Mouse (Mus musculus) heart, embryonic 13.5 days (tissue): ENCODE results near the gene Preb. TPM values are rescaled to one million over a fixed set of nuclear protein-coding genes. Genes with fewer than 3 reads are reported as not detected.

Experiments used
- ATAC-seq: fragments of 200-750 bp; cut with Nextera tagmentation; 2 replicates; pipeline ENCODE4 v1.8.0; 2017; ENCODE audit warnings: moderate TSS enrichment; ENCODE audit not compliant: insufficient number of reproducible peaks, low FRiP score, low TSS enrichment; ENCODE audit errors: extremely low read depth
- H3K27ac ChIP-seq: fragments of 300-500 bp; sonication (generic); replicated peaks from 2 replicates; pipeline ENCODE4 v1.5.1; 2015; ENCODE audit warnings: moderate library complexity, mild to moderate bottlenecking, inconsistent platforms
- H3K27me3 ChIP-seq: fragments of 300-500 bp; sonication (generic); replicated peaks from 2 replicates; pipeline ENCODE4 v1.6.1; 2015; ENCODE audit warnings: mild to moderate bottlenecking, inconsistent platforms
- H3K36me3 ChIP-seq: fragments of 300-500 bp; sonication (generic); 2 replicates; pipeline ENCODE4 v1.6.1; 2015; ENCODE audit warnings: mild to moderate bottlenecking, inconsistent platforms
- H3K4me1 ChIP-seq: fragments of 300-500 bp; sonication (generic); 2 replicates; pipeline ENCODE4 v1.6.1; 2015; ENCODE audit warnings: inconsistent platforms
- H3K4me2 ChIP-seq: fragments of 300-500 bp; sonication (generic); 2 replicates; pipeline ENCODE4 v1.6.1; 2015; ENCODE audit warnings: inconsistent platforms, mild to moderate bottlenecking, moderate library complexity
- H3K4me3 ChIP-seq: fragments of 300-500 bp; sonication (generic); 2 replicates; pipeline ENCODE4 v1.5.1; 2015; ENCODE audit warnings: moderate library complexity, mild to moderate bottlenecking, inconsistent platforms
- H3K9ac ChIP-seq: fragments of 300-500 bp; sonication (generic); 2 replicates; pipeline ENCODE4 v1.6.1; 2015; ENCODE audit warnings: inconsistent platforms, mild to moderate bottlenecking, moderate library complexity
- H3K9me3 ChIP-seq: fragments of 300-500 bp; sonication (generic); 2 replicates; pipeline ENCODE4 v1.6.1; 2016; ENCODE audit warnings: inconsistent platforms
- WGBS: fragments of 180-500 bp; shearing (Covaris S2); methylation state at CpG from one replicate; pipeline ENCODE4 v1.1.7; 2015; ENCODE audit warnings: mixed read lengths; 5-methylcytosine and 5-hydroxymethylcytosine counted together
- polyA plus RNA-seq: library from polyadenylated mRNA; unstranded; fragments of >200 nt; fragmentation: Nextera tagmentation; extraction: Ambion mirVana; gene quantifications from 2 replicates; pipeline ENCODE4 v1.2.1, GENCODE M21; 2015

Gene Preb
- polyA plus RNA-seq, 1 experiment from 2014 or later, result 79.6 TPM

- H3K9me3 ChIP-seq, result no peaks in the 10 kb centered on the region
Measured at GRCm38 (mm10) chr5:30934725-30935461, 25.3 kb downstream of the Preb start.

DNA sequence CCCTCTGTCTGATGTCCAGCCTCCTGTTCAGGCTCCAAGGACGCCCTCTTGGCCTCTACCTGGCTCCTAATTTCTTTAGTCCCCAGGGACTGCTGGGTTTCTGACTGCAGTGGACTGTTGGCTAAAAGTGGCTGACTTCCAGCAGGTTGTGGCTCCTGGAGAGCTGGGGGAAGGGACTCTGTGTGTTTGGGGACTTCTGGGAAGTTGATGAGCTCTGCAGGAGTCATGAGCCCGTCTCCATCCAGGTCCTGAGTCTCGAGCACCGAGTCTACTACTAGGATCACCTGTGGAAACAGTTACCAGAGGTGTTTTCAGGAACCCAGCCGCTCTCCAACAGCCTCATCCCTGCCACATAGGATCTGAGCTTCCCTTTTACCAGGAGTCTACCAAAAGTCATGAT lies 26.5 kb downstream of the Preb start:
- WGBS, result 54% methylated on average over 5 of the region's 5 CpGs
- Histone ChIP-seq H3K27ac (no peak overlapping the region), H3K4me2 (no peak overlapping the region), H3K36me3 (no peaks in the 10 kb centered on the region), H3K9me3 (no peaks in the 10 kb centered on the region), H3K27me3 (no peaks in the 10 kb centered on the region), H3K4me1 (peaks cover 10% of the 10 kb centered on the region), H3K9ac (no peak overlapping the region; the same call in 1 of the 2 replicates), H3K4me3 (no peak overlapping the region)
- no peak for ATAC-seq

More at GRCm38 (mm10) chr5:30934725-30935461, 25.3 kb downstream of the Preb start:
- peaks cover 10% of the 10 kb centered on the region for H3K4me1 ChIP-seq
- H3K4me3 ChIP-seq, result no peak overlapping the region
- no peak overlapping the region for H3K4me2 ChIP-seq
- H3K27me3 ChIP-seq, result no peaks in the 10 kb centered on the region
- no peak overlapping the region for H3K27ac ChIP-seq
- 77% methylated on average over 5 of the region's 5 CpGs for WGBS
- H3K36me3 ChIP-seq, result no peaks in the 10 kb centered on the region
- H3K9ac ChIP-seq, result no peak overlapping the region
- no peak for ATAC-seq

GRCm38 (mm10) chr5:30931378-30931777 lies 28.8 kb downstream of the Preb start:
- WGBS, result 52% methylated on average over 4 of the region's 4 CpGs
- H3K9ac ChIP-seq, result no peak overlapping the region
- H3K9me3 ChIP-seq, result no peaks in the 10 kb centered on the region
- H3K4me2 ChIP-seq, result no peak overlapping the region
- ATAC-seq, result no peak
- H3K36me3 ChIP-seq, result no peaks in the 10 kb centered on the region
- no peak overlapping the region for H3K4me3 ChIP-seq
- no peaks in the 10 kb centered on the region for H3K27me3 ChIP-seq
- no peak overlapping the region for H3K27ac ChIP-seq
- peaks cover 14% of the 10 kb centered on the region for H3K4me1 ChIP-seq

GRCm38 (mm10) chr5:30930846-30931245 lies 29.3 kb downstream of the Preb start:
- 71% methylated on average over 6 of the region's 6 CpGs for WGBS
- no peaks in the 10 kb centered on the region for H3K36me3 ChIP-seq
- no peak overlapping the region for H3K4me3 ChIP-seq
- ATAC-seq, result no peak
- no peaks in the 10 kb centered on the region for H3K9me3 ChIP-seq
- H3K4me2 ChIP-seq, result no peak overlapping the region
- H3K9ac ChIP-seq, result no peak overlapping the region
- no peak overlapping the region for H3K27ac ChIP-seq
- H3K4me1 ChIP-seq, result peaks cover 14% of the 10 kb centered on the region
- H3K27me3 ChIP-seq, result no peaks in the 10 kb centered on the region

GRCm38 (mm10) chr5:30930121-30930520 lies 30.0 kb downstream of the Preb start:
- Histone ChIP-seq H3K27ac (no peak overlapping the region), H3K9me3 (no peaks in the 10 kb centered on the region), H3K4me3 (no peak overlapping the region), H3K9ac (no peak overlapping the region), H3K4me2 (no peak overlapping the region), H3K4me1 (peaks cover 14% of the 10 kb centered on the region), H3K27me3 (0 out of 2 replicates have a peak, but pooled peaks cover 2% of the 10 kb centered on the region), H3K36me3 (no peaks in the 10 kb centered on the region)
- no peak for ATAC-seq
- WGBS, result 50% methylated on average over 4 of the region's 4 CpGs

- Histone ChIP-seq H3K4me2 (peak overlapping the region; percentile 58), H3K27me3 (peaks cover 2% of the 10 kb centered on the region; the same call in 1 of the 2 replicates), H3K27ac (no peak overlapping the region), H3K36me3 (no peaks in the 10 kb centered on the region), H3K4me3 (peak overlapping the region; percentile 16; the same call in 1 of the 2 replicates), H3K9me3 (no peaks in the 10 kb centered on the region), H3K9ac (no peak overlapping the region), H3K4me1 (peaks cover 18% of the 10 kb centered on the region)
- 35% methylated on average over 7 of the region's 7 CpGs for WGBS
- no peak for ATAC-seq
Measured at GRCm38 (mm10) chr5:30927945-30928529, 32.1 kb downstream of the Preb start.

GRCm38 (mm10) chr5:30926073-30926472 lies 34.1 kb downstream of the Preb start:
- Histone ChIP-seq H3K27ac (no peak overlapping the region), H3K27me3 (peaks cover 2% of the 10 kb centered on the region; the same call in 1 of the 2 replicates), H3K4me2 (no peak overlapping the region), H3K9ac (no peak overlapping the region), H3K4me3 (no peak overlapping the region), H3K9me3 (no peaks in the 10 kb centered on the region), H3K4me1 (peaks cover 30% of the 10 kb centered on the region), H3K36me3 (0 out of 2 replicates have a peak, but pooled peaks cover 1% of the 10 kb centered on the region)
- ATAC-seq, result no peak
- 77% methylated on average over 2 of the region's 2 CpGs for WGBS

GRCm38 (mm10) chr5:30925217-30925616 lies 34.9 kb downstream of the Preb start:
- Histone ChIP-seq H3K36me3 (peaks cover 10% of the 10 kb centered on the region; the same call in 1 of the 2 replicates), H3K4me2 (no peak overlapping the region), H3K4me1 (peaks cover 34% of the 10 kb centered on the region), H3K4me3 (no peak overlapping the region), H3K9ac (no peak overlapping the region), H3K9me3 (no peaks in the 10 kb centered on the region), H3K27me3 (peaks cover 2% of the 10 kb centered on the region; the same call in 1 of the 2 replicates), H3K27ac (no peak overlapping the region)
- ATAC-seq, result no peak
- 92% methylated on average over 5 of the region's 5 CpGs for WGBS

GRCm38 (mm10) chr5:30924614-30925013 lies 35.5 kb downstream of the Preb start:
- Histone ChIP-seq H3K27me3 (peaks cover 2% of the 10 kb centered on the region; the same call in 1 of the 2 replicates), H3K4me3 (no peak overlapping the region), H3K27ac (no peak overlapping the region), H3K9me3 (no peaks in the 10 kb centered on the region), H3K4me2 (no peak overlapping the region), H3K36me3 (peaks cover 15% of the 10 kb centered on the region), H3K4me1 (peaks cover 34% of the 10 kb centered on the region), H3K9ac (no peak overlapping the region)
- 82% methylated on average over 8 of the region's 8 CpGs for WGBS
- no peak for ATAC-seq

GRCm38 (mm10) chr5:30923119-30923518 lies 37.0 kb downstream of the Preb start:
- H3K4me1 ChIP-seq, result peaks cover 36% of the 10 kb centered on the region
- H3K9ac ChIP-seq, result peak overlapping the region; percentile 81; the same call in 1 of the 2 replicates
- WGBS, result 74% methylated on average over 6 of the region's 6 CpGs
- H3K27me3 ChIP-seq, result peaks cover 2% of the 10 kb centered on the region; the same call in 1 of the 2 replicates
- peak overlapping the region; percentile 79 for H3K4me2 ChIP-seq
- no peak for ATAC-seq
- H3K4me3 ChIP-seq, result peak overlapping the region; percentile 64; the same call in 1 of the 2 replicates
- H3K9me3 ChIP-seq, result no peaks in the 10 kb centered on the region
- no peak overlapping the region for H3K27ac ChIP-seq
- peaks cover 30% of the 10 kb centered on the region for H3K36me3 ChIP-seq

- Histone ChIP-seq H3K9me3 (no peaks in the 10 kb centered on the region), H3K9ac (peak overlapping the region; percentile 81), H3K27me3 (peaks cover 2% of the 10 kb centered on the region; the same call in 1 of the 2 replicates), H3K27ac (peak overlapping the region; percentile 81), H3K36me3 (peaks cover 35% of the 10 kb centered on the region), H3K4me1 (peaks cover 35% of the 10 kb centered on the region), H3K4me3 (peak overlapping the region; percentile 64), H3K4me2 (peak overlapping the region; percentile 79)
- WGBS, result 44% methylated on average over 10 of the region's 10 CpGs
- ATAC-seq, result no peak
Measured at GRCm38 (mm10) chr5:30922581-30923041, 37.5 kb downstream of the Preb start.
